Mouse (Mus musculus): Measurements from ENCODE around the gene Ndel1. TPM values are rescaled to one million over a fixed set of nuclear protein-coding genes. Genes with fewer than 3 reads are reported as not detected.

Gene Ndel1
- polyA plus RNA-seq, 1 experiment from 2014 or later: 69.5 TPM

GRCm38 (mm10) chr11:68818416-68818815, 53.2 kb downstream of the Ndel1 start:
- no peak for ATAC-seq (ENCODE audit: insufficient number of reproducible peaks, insufficient read depth, low FRiP score, low TSS enrichment, low read depth)
- Histone ChIP-seq H3K4me3 (replicated peaks) (no peak overlapping the region), H3K36me3 (peaks cover 91% of the 10 kb centered on the region), H3K4me1 (replicated peaks) (no peaks in the 10 kb centered on the region), H3K4me2 (no peak overlapping the region), H3K27me3 (no peaks in the 10 kb centered on the region), H3K27ac (no peak overlapping the region), H3K9ac (replicated peaks) (no peak overlapping the region), H3K9me3 (no peaks in the 10 kb centered on the region)
- WGBS: 86% methylated on average over 8 of the region's 8 CpGs

- Histone ChIP-seq H3K36me3 (peaks cover 96% of the 10 kb centered on the region), H3K9me3 (no peaks in the 10 kb centered on the region), H3K27ac (no peak overlapping the region), H3K27me3 (no peaks in the 10 kb centered on the region), H3K4me2 (no peak overlapping the region), H3K4me3 (replicated peaks) (no peak overlapping the region), H3K9ac (replicated peaks) (no peak overlapping the region), H3K4me1 (replicated peaks) (no peaks in the 10 kb centered on the region)
- WGBS: 82% methylated on average over 9 of the region's 9 CpGs
- no peak for ATAC-seq (ENCODE audit: insufficient number of reproducible peaks, insufficient read depth, low FRiP score, low TSS enrichment, low read depth)
Measured at GRCm38 (mm10) chr11:68811881-68812577, 59.6 kb downstream of the Ndel1 start.

GRCm38 (mm10) chr11:68807787-68808186, 63.9 kb downstream of the Ndel1 start:
- Histone ChIP-seq H3K27me3 (no peaks in the 10 kb centered on the region), H3K9ac (replicated peaks) (no peak overlapping the region), H3K27ac (no peak overlapping the region), H3K4me3 (replicated peaks) (no peak overlapping the region), H3K36me3 (peaks cover 97% of the 10 kb centered on the region), H3K9me3 (no peaks in the 10 kb centered on the region), H3K4me1 (replicated peaks) (no peaks in the 10 kb centered on the region), H3K4me2 (no peak overlapping the region)
- 0 out of 2 replicates have a peak, but pooled peaks have one; percentile 66 for ATAC-seq (ENCODE audit: insufficient number of reproducible peaks, insufficient read depth, low FRiP score, low TSS enrichment, low read depth)
- WGBS: 36% methylated on average over 6 of the region's 6 CpGs

GRCm38 (mm10) chr11:68805148-68805547, 66.5 kb downstream of the Ndel1 start:
- Histone ChIP-seq H3K27ac (no peak overlapping the region), H3K9me3 (no peaks in the 10 kb centered on the region), H3K4me3 (replicated peaks) (no peak overlapping the region), H3K36me3 (peaks cover 99% of the 10 kb centered on the region), H3K9ac (replicated peaks) (no peak overlapping the region), H3K4me2 (no peak overlapping the region), H3K27me3 (no peaks in the 10 kb centered on the region), H3K4me1 (replicated peaks) (no peaks in the 10 kb centered on the region)
- no peak for ATAC-seq (ENCODE audit: insufficient number of reproducible peaks, insufficient read depth, low FRiP score, low TSS enrichment, low read depth)
- 71% methylated on average over 4 of the region's 4 CpGs for WGBS

GRCm38 (mm10) chr11:68798258-68798657, 73.4 kb downstream of the Ndel1 start:
- H3K4me1 ChIP-seq (replicated peaks): 0 out of 2 replicates have a peak, but pooled peaks cover 3% of the 10 kb centered on the region
- H3K4me2 ChIP-seq: no peak overlapping the region
- WGBS: 89% methylated on average over 10 of the region's 10 CpGs
- no peak overlapping the region for H3K4me3 ChIP-seq (replicated peaks)
- ATAC-seq (ENCODE audit: insufficient number of reproducible peaks, insufficient read depth, low FRiP score, low TSS enrichment, low read depth): no peak
- H3K27me3 ChIP-seq: no peaks in the 10 kb centered on the region
- H3K9ac ChIP-seq (replicated peaks): no peak overlapping the region
- H3K27ac ChIP-seq: no peak overlapping the region
- H3K9me3 ChIP-seq: no peaks in the 10 kb centered on the region
- peaks cover 99% of the 10 kb centered on the region for H3K36me3 ChIP-seq

- 0 out of 2 replicates have a peak overlapping the region, but pooled peaks have one; percentile 29 for H3K27ac ChIP-seq
- H3K27me3 ChIP-seq: no peaks in the 10 kb centered on the region
- ATAC-seq (ENCODE audit: insufficient number of reproducible peaks, insufficient read depth, low FRiP score, low TSS enrichment, low read depth): no peak
- H3K4me1 ChIP-seq (replicated peaks): 0 out of 2 replicates have a peak, but pooled peaks cover 3% of the 10 kb centered on the region
- H3K4me3 ChIP-seq (replicated peaks): no peak overlapping the region
- no peak overlapping the region for H3K4me2 ChIP-seq
- 88% methylated on average over 9 of the region's 9 CpGs for WGBS
- H3K36me3 ChIP-seq: peaks cover 99% of the 10 kb centered on the region
- H3K9me3 ChIP-seq: no peaks in the 10 kb centered on the region
- no peak overlapping the region for H3K9ac ChIP-seq (replicated peaks)
Measured at GRCm38 (mm10) chr11:68791794-68792193, 79.9 kb downstream of the Ndel1 start.

- 88% methylated on average over 10 of the region's 10 CpGs for WGBS
- Histone ChIP-seq H3K4me1 (replicated peaks) (0 out of 2 replicates have a peak, but pooled peaks cover 3% of the 10 kb centered on the region), H3K4me2 (no peak overlapping the region), H3K9me3 (no peaks in the 10 kb centered on the region), H3K27me3 (no peaks in the 10 kb centered on the region), H3K4me3 (replicated peaks) (no peak overlapping the region), H3K27ac (no peak overlapping the region), H3K9ac (replicated peaks) (no peak overlapping the region), H3K36me3 (peaks cover 100% of the 10 kb centered on the region)
- no peak for ATAC-seq (ENCODE audit: insufficient number of reproducible peaks, insufficient read depth, low FRiP score, low TSS enrichment, low read depth)
Measured at GRCm38 (mm10) chr11:68790720-68791119, 80.9 kb downstream of the Ndel1 start.

GRCm38 (mm10) chr11:68787222-68787621, 84.4 kb downstream of the Ndel1 start:
- 93% methylated on average over 9 of the region's 9 CpGs for WGBS
- ATAC-seq (ENCODE audit: insufficient number of reproducible peaks, insufficient read depth, low FRiP score, low TSS enrichment, low read depth): no peak
- no peak overlapping the region for H3K4me3 ChIP-seq (replicated peaks)

GRCm38 (mm10) chr11:68785813-68786212, 85.8 kb downstream of the Ndel1 start:
- 85% methylated on average over 8 of the region's 8 CpGs for WGBS
- Histone ChIP-seq H3K9ac (replicated peaks) (no peak overlapping the region), H3K36me3 (peaks cover 99% of the 10 kb centered on the region), H3K4me2 (no peak overlapping the region), H3K27me3 (no peaks in the 10 kb centered on the region), H3K4me3 (replicated peaks) (no peak overlapping the region), H3K9me3 (no peaks in the 10 kb centered on the region), H3K27ac (no peak overlapping the region), H3K4me1 (replicated peaks) (no peaks in the 10 kb centered on the region)
- ATAC-seq (ENCODE audit: insufficient number of reproducible peaks, insufficient read depth, low FRiP score, low TSS enrichment, low read depth): no peak

More at GRCm38 (mm10) chr11:68787222-68787621, 84.4 kb downstream of the Ndel1 start:
- Histone ChIP-seq H3K27ac (no peak overlapping the region), H3K9ac (replicated peaks) (no peak overlapping the region), H3K36me3 (peaks cover 99% of the 10 kb centered on the region), H3K4me2 (no peak overlapping the region), H3K4me1 (replicated peaks) (no peaks in the 10 kb centered on the region), H3K27me3 (no peaks in the 10 kb centered on the region), H3K9me3 (no peaks in the 10 kb centered on the region)

- no peaks in the 10 kb centered on the region for H3K27me3 ChIP-seq
- no peak overlapping the region for H3K27ac ChIP-seq
- H3K9me3 ChIP-seq: no peaks in the 10 kb centered on the region
- ATAC-seq (ENCODE audit: insufficient number of reproducible peaks, insufficient read depth, low FRiP score, low TSS enrichment, low read depth): no peak
- H3K4me1 ChIP-seq (replicated peaks): peaks cover 4% of the 10 kb centered on the region; the same call in 1 of the 2 replicates
- H3K36me3 ChIP-seq: peaks cover 98% of the 10 kb centered on the region
- WGBS: 91% methylated on average over 9 of the region's 9 CpGs
- H3K4me2 ChIP-seq: no peak overlapping the region
- no peak overlapping the region for H3K9ac ChIP-seq (replicated peaks)
- H3K4me3 ChIP-seq (replicated peaks): no peak overlapping the region
Measured at GRCm38 (mm10) chr11:68782336-68782735, 89.3 kb downstream of the Ndel1 start.

- no peak overlapping the region for H3K4me2 ChIP-seq
- H3K4me1 ChIP-seq (replicated peaks): peaks cover 4% of the 10 kb centered on the region; the same call in 1 of the 2 replicates
- 87% methylated on average over 14 of the region's 14 CpGs for WGBS
- H3K27ac ChIP-seq: no peak overlapping the region
- ATAC-seq (ENCODE audit: insufficient number of reproducible peaks, insufficient read depth, low FRiP score, low TSS enrichment, low read depth): no peak
- H3K36me3 ChIP-seq: peaks cover 96% of the 10 kb centered on the region
- H3K27me3 ChIP-seq: no peaks in the 10 kb centered on the region
- no peaks in the 10 kb centered on the region for H3K9me3 ChIP-seq
- H3K9ac ChIP-seq (replicated peaks): no peak overlapping the region
- H3K4me3 ChIP-seq (replicated peaks): no peak overlapping the region
Measured at GRCm38 (mm10) chr11:68780466-68781114, 91.1 kb downstream of the Ndel1 start.

Data from limb, embryonic 12.5 days (tissue).